Mouse (Mus musculus) heart, embryonic 16.5 days (tissue): ENCODE measurements at regions not wholly inside any gene's neighbourhood (a gene's known extent, or its start where the extent isn't known, plus 50 kb on each side); places are given as distances from the start of the nearest gene placed in this dataset.

ENCODE experiments used
- ATAC-seq: fragments of 200-750 bp; cut with Nextera tagmentation; replicated peaks from 2 replicates; pipeline ENCODE4 v1.8.0; 2017; ENCODE audit warnings: moderate number of reproducible peaks; ENCODE audit not compliant: insufficient read depth, low FRiP score; ENCODE audit errors: extremely low read depth
- H3K27ac ChIP-seq: fragments of 300-500 bp; sonication (generic); 2 replicates; pipeline ENCODE4 v1.5.1; 2014; ENCODE audit warnings: mild to moderate bottlenecking, low read length, control low read depth, moderate library complexity
- H3K27me3 ChIP-seq: fragments of 300-500 bp; sonication (generic); 2 replicates; pipeline ENCODE4 v1.6.1; 2014; ENCODE audit warnings: low read length, mixed read lengths; ENCODE audit not compliant: control insufficient read depth, insufficient read depth
- H3K36me3 ChIP-seq: fragments of 300-500 bp; sonication (generic); 2 replicates; pipeline ENCODE4 v1.6.1; 2014; ENCODE audit not compliant: control insufficient read depth, insufficient read depth
- H3K4me1 ChIP-seq: fragments of 300-500 bp; sonication (generic); 2 replicates; pipeline ENCODE4 v1.6.1; 2014; ENCODE audit warnings: low read length, mixed read lengths; ENCODE audit not compliant: control insufficient read depth, insufficient read depth
- H3K4me2 ChIP-seq: fragments of 300-500 bp; sonication (generic); 2 replicates; pipeline ENCODE4 v1.6.1; 2014; ENCODE audit warnings: low read depth, mild to moderate bottlenecking, control low read depth, low read length
- H3K4me3 ChIP-seq: fragments of 300-500 bp; sonication (generic); 2 replicates; pipeline ENCODE4 v1.5.1; 2014; ENCODE audit warnings: mild to moderate bottlenecking, control low read depth, low read length
- H3K9ac ChIP-seq: fragments of 300-500 bp; sonication (generic); 2 replicates; pipeline ENCODE4 v1.6.1; 2014; ENCODE audit warnings: low read length, control low read depth
- H3K9me3 ChIP-seq: fragments of 300-500 bp; sonication (generic); replicated peaks from 2 replicates; pipeline ENCODE4 v1.6.1; 2016; ENCODE audit warnings: low read length; ENCODE audit not compliant: control insufficient read depth
- WGBS: fragments of 180-500 bp; shearing (Covaris S2); extraction: QIAGEN DNeasy Blood & Tissue Kit; methylation state at CpG from one replicate; pipeline ENCODE4 v1.1.7; 2014; 5-methylcytosine and 5-hydroxymethylcytosine counted together

DNA sequence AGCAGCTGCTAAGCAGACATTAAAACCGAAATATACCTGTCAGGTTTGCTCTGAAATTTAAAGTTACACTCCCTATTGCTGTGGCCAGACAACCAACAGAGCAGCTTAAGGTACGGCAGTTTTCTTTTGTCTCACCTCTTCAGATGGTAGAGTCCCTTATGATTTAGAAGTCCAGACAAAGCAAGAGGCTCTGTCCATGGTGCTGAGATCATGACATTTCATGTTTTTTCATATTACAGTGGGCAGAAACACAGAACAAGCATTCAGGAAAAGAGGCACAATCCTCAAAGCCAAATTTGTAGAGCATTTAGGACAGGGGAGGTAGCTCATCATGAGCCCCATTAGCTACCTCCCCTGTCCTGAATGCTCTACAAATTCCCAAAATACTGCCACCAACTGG lies 620.0 kb downstream of the Dnah5 start:
- H3K4me3 ChIP-seq, result no peak overlapping the region
- H3K4me2 ChIP-seq, result no peak overlapping the region
- no peaks in the 10 kb centered on the region for H3K9me3 ChIP-seq
- no peak overlapping the region for H3K27ac ChIP-seq
- 52% methylated on average over 2 of the region's 2 CpGs for WGBS
- ATAC-seq, result no peak
- H3K4me1 ChIP-seq, result no peaks in the 10 kb centered on the region
- H3K9ac ChIP-seq, result no peak overlapping the region
- no peaks in the 10 kb centered on the region for H3K27me3 ChIP-seq
- no peaks in the 10 kb centered on the region for H3K36me3 ChIP-seq

DNA sequence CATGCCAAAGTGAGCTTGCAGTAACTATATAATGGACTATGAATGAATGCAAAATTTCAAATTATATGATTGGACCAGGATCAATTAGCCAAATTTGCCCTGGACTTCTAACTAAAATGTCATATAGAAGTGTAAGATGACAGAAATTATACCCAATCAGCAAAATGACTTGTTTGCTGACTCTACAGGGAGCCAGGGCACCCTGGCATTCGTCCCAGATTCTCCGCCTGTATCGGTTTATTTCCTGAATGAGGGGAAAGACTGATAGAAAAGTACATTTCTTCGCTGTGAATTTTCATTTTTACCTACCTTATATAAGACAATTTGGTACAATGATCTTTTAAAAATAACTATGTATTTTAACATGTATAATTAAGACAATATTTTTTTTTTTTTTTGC lies 631.3 kb downstream of the Dnah5 start:
- Histone ChIP-seq H3K4me1 (no peaks in the 10 kb centered on the region), H3K9me3 (no peaks in the 10 kb centered on the region), H3K36me3 (no peaks in the 10 kb centered on the region), H3K27ac (no peak overlapping the region), H3K4me3 (no peak overlapping the region), H3K27me3 (no peaks in the 10 kb centered on the region), H3K4me2 (no peak overlapping the region), H3K9ac (no peak overlapping the region)
- no peak for ATAC-seq
- 66% methylated on average over 4 of the region's 4 CpGs for WGBS

DNA sequence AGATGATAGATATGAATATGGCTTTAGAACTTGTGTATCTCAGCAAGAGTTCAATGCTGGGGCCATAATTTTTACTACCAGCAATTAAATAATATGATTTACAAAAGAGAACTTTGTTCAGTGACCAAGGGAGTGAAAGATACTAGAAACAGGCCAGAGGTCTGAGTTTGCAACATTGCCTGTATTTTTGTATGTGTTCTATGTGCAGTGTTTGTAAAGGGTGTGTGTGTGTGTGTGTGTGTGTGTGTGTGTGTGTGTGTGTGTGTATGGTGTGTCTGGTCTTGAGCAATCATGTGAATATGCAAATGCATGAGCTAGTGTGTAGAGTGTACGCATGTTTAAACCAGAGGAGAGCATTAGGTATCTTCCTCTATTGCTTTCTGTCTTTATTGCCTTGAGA lies 636.8 kb downstream of the Dnah5 start:
- ATAC-seq, result no peak

DNA sequence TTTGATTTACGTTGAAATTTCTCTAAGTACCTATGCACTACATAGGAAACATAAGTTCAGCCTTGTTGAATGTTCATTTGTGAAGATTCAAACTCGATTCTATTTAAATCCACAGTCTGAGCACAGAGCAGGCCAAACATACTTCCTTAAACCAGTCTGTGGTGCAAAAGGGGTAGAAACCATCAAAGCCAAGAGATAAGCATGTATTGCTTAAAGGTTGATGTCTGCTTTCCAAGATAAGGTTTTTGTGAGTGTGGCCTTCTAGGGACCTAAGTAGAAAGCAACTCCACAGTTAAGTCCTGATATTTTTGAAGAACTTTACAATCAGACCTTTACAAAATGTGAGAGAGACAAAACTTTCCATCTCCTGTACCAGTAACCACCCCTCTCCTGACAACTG lies 652.9 kb downstream of the Dnah5 start:
- Histone ChIP-seq H3K4me2 (no peak overlapping the region), H3K27ac (no peak overlapping the region), H3K27me3 (no peaks in the 10 kb centered on the region), H3K4me3 (no peak overlapping the region), H3K9me3 (no peaks in the 10 kb centered on the region), H3K4me1 (no peaks in the 10 kb centered on the region), H3K36me3 (no peaks in the 10 kb centered on the region), H3K9ac (no peak overlapping the region)
- ATAC-seq, result no peak
- 52% methylated on average over 2 of the region's 2 CpGs for WGBS

More for the DNA sequence above, 636.8 kb downstream of the Dnah5 start:
- H3K27me3 ChIP-seq, result no peaks in the 10 kb centered on the region
- no peak overlapping the region for H3K4me2 ChIP-seq
- no peak overlapping the region for H3K4me3 ChIP-seq
- 90% methylated on average over 1 of the region's 1 CpGs for WGBS
- H3K36me3 ChIP-seq, result no peaks in the 10 kb centered on the region
- H3K27ac ChIP-seq, result no peak overlapping the region
- H3K9ac ChIP-seq, result no peak overlapping the region
- H3K9me3 ChIP-seq, result no peaks in the 10 kb centered on the region
- H3K4me1 ChIP-seq, result no peaks in the 10 kb centered on the region

DNA sequence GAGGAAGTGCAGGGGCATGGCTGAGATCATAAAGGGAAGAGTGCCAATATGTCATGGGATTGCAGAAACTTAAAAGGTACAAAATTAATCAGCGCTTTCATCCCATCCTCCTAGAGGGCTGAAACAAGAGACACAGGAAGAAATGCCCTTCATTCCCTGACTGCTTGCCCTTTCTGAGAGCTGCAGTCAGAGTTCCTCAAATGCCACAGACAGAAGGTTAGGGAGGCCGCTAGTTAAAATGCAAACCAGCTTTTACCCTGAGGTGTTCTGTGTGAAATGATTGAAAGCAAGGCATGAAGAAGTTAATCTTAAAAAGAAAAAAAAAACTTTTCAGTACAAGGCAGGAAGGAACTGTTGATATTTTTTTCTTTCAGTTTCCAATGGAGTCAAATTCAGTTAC lies 654.6 kb downstream of the Dnah5 start:
- no peak overlapping the region for H3K27ac ChIP-seq
- H3K4me3 ChIP-seq, result no peak overlapping the region
- no peak for ATAC-seq
- no peak overlapping the region for H3K4me2 ChIP-seq
- no peaks in the 10 kb centered on the region for H3K27me3 ChIP-seq
- H3K36me3 ChIP-seq, result no peaks in the 10 kb centered on the region
- no peaks in the 10 kb centered on the region for H3K4me1 ChIP-seq
- 67% methylated on average over 2 of the region's 2 CpGs for WGBS
- H3K9ac ChIP-seq, result no peak overlapping the region
- H3K9me3 ChIP-seq, result no peaks in the 10 kb centered on the region

DNA sequence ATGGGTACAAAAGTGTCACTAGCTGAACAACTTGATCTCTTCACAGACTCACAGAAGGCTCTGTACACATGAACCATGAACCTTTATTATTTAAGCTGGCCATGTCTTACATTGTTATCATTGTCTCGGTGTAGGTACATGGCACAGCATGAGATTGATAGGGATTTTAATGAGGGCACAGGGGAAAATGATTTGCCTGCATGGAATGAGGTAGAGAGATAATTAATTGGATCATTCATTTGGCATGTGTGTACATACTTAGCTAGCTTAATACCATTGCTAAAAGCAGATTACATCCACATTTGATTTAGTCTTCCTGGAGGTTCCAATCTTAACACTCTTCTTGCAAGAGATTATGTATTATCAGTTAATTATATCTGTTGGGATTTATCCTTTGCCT lies 660.5 kb downstream of the Dnah5 start:
- Histone ChIP-seq H3K9me3 (no peaks in the 10 kb centered on the region), H3K27ac (no peak overlapping the region), H3K4me3 (no peak overlapping the region), H3K4me2 (no peak overlapping the region), H3K27me3 (no peaks in the 10 kb centered on the region), H3K4me1 (peaks cover 4% of the 10 kb centered on the region; the same call in 1 of the 2 replicates), H3K9ac (no peak overlapping the region), H3K36me3 (no peaks in the 10 kb centered on the region)
- no peak for ATAC-seq
- WGBS, result 48% methylated on average over 1 of the region's 1 CpGs

DNA sequence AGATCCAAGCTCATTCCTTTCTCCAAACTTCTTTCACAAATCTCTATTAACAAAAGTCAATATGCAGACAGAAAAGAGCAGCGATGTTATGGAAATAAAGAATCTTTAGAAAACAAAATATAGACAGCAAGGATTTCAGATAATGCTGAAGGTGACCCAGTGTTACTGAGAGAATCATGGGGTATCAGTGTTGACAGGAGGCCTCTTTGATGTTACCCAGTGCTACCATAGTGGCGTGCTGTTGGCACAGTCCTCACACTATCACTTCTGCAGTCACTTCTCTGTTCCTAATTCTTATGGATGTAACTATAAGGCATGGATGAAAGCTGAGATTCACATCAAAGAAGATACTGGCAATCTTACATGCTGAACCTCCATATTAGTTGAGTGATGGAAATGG lies 661.4 kb downstream of the Dnah5 start:
- peak; percentile 79 for ATAC-seq
- no peaks in the 10 kb centered on the region for H3K27me3 ChIP-seq
- no peaks in the 10 kb centered on the region for H3K9me3 ChIP-seq
- no peak overlapping the region for H3K4me2 ChIP-seq
- H3K4me1 ChIP-seq, result peaks cover 4% of the 10 kb centered on the region; the same call in 1 of the 2 replicates
- H3K27ac ChIP-seq, result no peak overlapping the region
- no peak overlapping the region for H3K4me3 ChIP-seq
- no peaks in the 10 kb centered on the region for H3K36me3 ChIP-seq
- 39% methylated on average over 2 of the region's 2 CpGs for WGBS
- H3K9ac ChIP-seq, result no peak overlapping the region

DNA sequence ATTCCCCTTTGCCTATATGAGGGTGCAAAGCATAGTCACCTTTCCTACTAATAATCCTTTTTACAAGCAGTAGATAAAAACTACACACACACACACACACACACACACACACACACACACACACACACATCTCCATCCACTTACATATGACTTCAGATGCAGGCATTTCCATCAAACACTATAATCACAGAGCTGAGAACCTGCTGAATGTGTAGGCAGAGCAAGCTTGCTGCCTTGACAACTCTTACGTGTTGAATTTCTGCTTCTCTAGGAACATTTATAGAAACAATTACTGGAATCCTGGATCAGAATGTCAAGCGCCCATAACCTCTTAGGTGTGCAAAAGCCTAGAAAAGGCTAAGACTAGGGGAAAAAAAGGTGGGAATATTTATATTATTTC lies 669.4 kb downstream of the Dnah5 start:
- WGBS, result 56% methylated on average over 2 of the region's 2 CpGs
- H3K4me1 ChIP-seq, result no peaks in the 10 kb centered on the region
- no peaks in the 10 kb centered on the region for H3K36me3 ChIP-seq
- H3K9me3 ChIP-seq, result no peaks in the 10 kb centered on the region
- H3K4me2 ChIP-seq, result no peak overlapping the region
- H3K4me3 ChIP-seq, result no peak overlapping the region
- ATAC-seq, result no peak
- H3K9ac ChIP-seq, result no peak overlapping the region
- no peaks in the 10 kb centered on the region for H3K27me3 ChIP-seq
- H3K27ac ChIP-seq, result no peak overlapping the region

DNA sequence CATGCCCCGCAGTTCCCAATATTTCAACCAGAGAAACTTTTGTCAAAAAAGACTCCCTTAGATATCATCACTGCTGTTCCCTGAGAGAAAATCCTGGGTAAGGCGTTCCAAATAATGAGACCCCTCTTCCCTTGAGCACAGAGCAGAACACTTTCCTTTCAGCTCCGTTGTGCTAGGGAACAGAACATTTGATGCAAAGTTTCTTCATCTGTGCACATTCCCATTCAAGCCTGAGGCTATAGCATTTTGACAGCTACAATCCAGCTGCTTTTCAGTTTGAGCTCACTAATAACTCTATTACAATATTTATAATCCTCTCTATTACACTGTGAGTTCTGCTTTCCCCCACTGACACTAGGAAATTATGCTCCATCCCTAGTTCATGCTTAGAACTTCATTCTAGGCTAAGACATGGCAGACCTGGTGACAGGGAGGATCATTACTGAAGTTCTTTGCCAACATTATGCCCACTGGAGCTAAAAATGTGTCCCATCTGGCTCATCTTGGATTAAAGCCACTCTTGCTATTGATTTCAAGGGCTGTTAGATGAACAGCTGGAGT lies 692.8 kb downstream of the Dnah5 start:
- Histone ChIP-seq H3K4me1 (no peaks in the 10 kb centered on the region), H3K9me3 (no peaks in the 10 kb centered on the region), H3K27me3 (no peaks in the 10 kb centered on the region), H3K4me3 (no peak overlapping the region), H3K9ac (no peak overlapping the region), H3K4me2 (no peak overlapping the region), H3K27ac (no peak overlapping the region), H3K36me3 (no peaks in the 10 kb centered on the region)
- WGBS, result 76% methylated on average over 3 of the region's 3 CpGs
- no peak for ATAC-seq

DNA sequence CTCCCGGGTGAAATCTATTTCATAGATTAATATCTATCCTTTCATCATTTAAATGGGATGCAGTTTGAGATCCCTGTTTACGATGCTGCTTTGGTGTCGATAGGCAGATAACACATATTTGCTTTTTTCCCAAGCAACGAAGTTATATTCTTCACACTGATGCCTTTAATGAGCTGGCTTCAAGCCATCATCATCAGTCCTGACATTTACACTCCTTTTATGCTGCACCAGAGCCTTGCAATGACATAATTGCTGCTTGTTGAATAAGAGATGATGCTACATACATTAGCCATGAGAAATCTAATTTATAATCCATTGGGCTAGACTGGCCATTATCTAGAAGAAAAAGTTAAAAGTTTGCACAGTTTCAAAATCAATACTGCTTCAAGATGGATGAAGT lies 718.9 kb downstream of the Dnah5 start:
- Histone ChIP-seq H3K27ac (no peak overlapping the region), H3K4me1 (no peaks in the 10 kb centered on the region), H3K4me3 (no peak overlapping the region), H3K36me3 (no peaks in the 10 kb centered on the region), H3K9me3 (no peaks in the 10 kb centered on the region), H3K27me3 (no peaks in the 10 kb centered on the region), H3K9ac (no peak overlapping the region), H3K4me2 (no peak overlapping the region)
- ATAC-seq, result no peak
- 77% methylated on average over 4 of the region's 4 CpGs for WGBS
